Mouse (Mus musculus): ENCODE results near the gene Cfhr2.

- TF ChIP-seq CTCF (IDR thresholded peaks at IDR 0.05) (no peak), POLR2A (IDR thresholded peaks at IDR 0.05; ENCODE audit: insufficient read depth, low read depth, low read length) (no peak), EP300 (IDR thresholded peaks at IDR 0.05; ENCODE audit: insufficient read depth, low read depth, low read length) (no peak)
Observed at GRCm38 (mm10) chr1:139839290-139839689, 19.2 kb downstream of the Cfhr2 start.

Measured in heart, adult 2 months (tissue).